Comparison of ENCODE assay signal across 8 mouse cellular contexts in the genomic region with DNA sequence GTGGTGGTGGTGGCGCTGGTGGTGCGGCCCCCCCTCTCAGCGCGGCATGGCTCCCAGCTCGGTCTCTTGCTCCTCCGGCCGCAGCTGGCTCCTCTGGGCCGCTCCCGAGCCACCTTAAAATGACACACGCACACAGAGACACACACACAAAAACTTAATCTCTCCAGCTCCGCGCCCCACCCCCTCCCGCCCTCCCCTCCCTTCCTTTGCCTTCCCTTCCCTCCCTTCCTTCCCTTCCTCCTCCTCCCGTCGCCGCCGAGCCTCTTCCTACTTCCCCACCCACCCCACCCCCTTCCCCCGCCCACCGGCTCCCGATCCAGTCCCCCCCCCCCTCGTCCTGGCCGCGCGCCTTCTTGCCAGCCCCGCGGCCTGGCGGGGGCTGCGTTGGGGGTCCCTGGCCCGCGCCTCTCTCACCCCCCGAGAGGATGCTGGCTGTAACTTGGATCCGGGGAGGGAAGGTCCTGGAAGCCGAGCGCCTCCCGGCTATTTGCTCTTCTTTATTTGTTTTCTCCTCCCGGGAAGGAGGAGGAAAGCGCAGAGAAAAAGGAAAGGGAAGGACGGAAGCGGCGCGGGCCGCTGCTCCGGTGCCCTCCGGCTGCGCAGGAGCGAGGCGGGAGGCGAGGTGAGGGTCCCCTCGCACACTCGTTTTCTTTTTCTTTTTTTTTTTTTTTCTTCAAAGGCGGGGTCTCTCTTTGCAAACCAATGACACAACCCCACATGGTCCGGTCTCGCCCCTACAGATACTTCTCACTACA. TPM values are rescaled to one million over a fixed set of nuclear protein-coding genes. Genes with fewer than 3 reads are reported as not detected.
DNase-seq lines count a peak whose midpoint lies in the region; ATAC-seq and TF ChIP-seq lines count a peak whose summit lies in the region.

A gene (minus strand): TSS at position 107 of the 755 bp plus-strand sequence.

- no peaks in the 10 kb centered on the region for H3K36me3 ChIP-seq in embryonic facial prominence, embryonic 11.5 days (replicated peaks; ENCODE audit: control insufficient read depth, insufficient read depth, low read depth, low read length)
- no peaks in the 10 kb centered on the region for H3K36me3 ChIP-seq in heart, embryonic 10.5 days
- no peaks in the 10 kb centered on the region for H3K36me3 ChIP-seq in kidney, embryonic 16.5 days (ENCODE audit: insufficient read depth, low read length)
- H3K36me3 ChIP-seq in liver, embryonic 11.5 days (ENCODE audit: control insufficient read depth, insufficient read depth, low read length): no peaks in the 10 kb centered on the region
- no peaks in the 10 kb centered on the region for H3K36me3 ChIP-seq in midbrain, postnatal 0 days (ENCODE audit: insufficient read depth, low read length)

- no peaks in the 10 kb centered on the region for H3K27me3 ChIP-seq in embryonic facial prominence, embryonic 11.5 days (ENCODE audit: control insufficient read depth, insufficient read depth, low read length)
- H3K27me3 ChIP-seq in heart, embryonic 10.5 days (ENCODE audit: insufficient read depth, poor library complexity, severe bottlenecking): no peaks in the 10 kb centered on the region; the same call in 1 of the 2 replicates
- no peaks in the 10 kb centered on the region for H3K27me3 ChIP-seq in kidney, embryonic 16.5 days (ENCODE audit: insufficient read depth, low read length)
- H3K27me3 ChIP-seq in liver, embryonic 11.5 days (replicated peaks; ENCODE audit: control insufficient read depth, insufficient read depth, low read length): peaks cover 2% of the 10 kb centered on the region; the same call in 1 of the 2 replicates
- peaks cover 7% of the 10 kb centered on the region for H3K27me3 ChIP-seq in midbrain, postnatal 0 days (ENCODE audit: insufficient read depth, low read length)

- H3K4me3 ChIP-seq in embryonic facial prominence, embryonic 11.5 days (ENCODE audit: low read depth, low read length): peak within 1 kb of the TSS; percentile 95
- H3K4me3 ChIP-seq in heart, embryonic 10.5 days: peak within 1 kb of the TSS; percentile 98
- peak within 1 kb of the TSS; percentile 96 for H3K4me3 ChIP-seq in kidney, embryonic 16.5 days (ENCODE audit: low read length)
- H3K4me3 ChIP-seq in liver, embryonic 11.5 days (ENCODE audit: low read depth, low read length): peak within 1 kb of the TSS; percentile 88
- peak within 1 kb of the TSS; percentile 89 for H3K4me3 ChIP-seq in midbrain, postnatal 0 days (ENCODE audit: low read depth, low read length)

- peak within 1 kb of the TSS; percentile 92 for H3K4me2 ChIP-seq in embryonic facial prominence, embryonic 11.5 days (ENCODE audit: low read depth, low read length)
- H3K4me2 ChIP-seq in kidney, embryonic 16.5 days (replicated peaks; ENCODE audit: low read depth, low read length): peak within 1 kb of the TSS; percentile 95
- peak within 1 kb of the TSS; percentile 84 for H3K4me2 ChIP-seq in liver, embryonic 11.5 days
- peak within 1 kb of the TSS; percentile 90 for H3K4me2 ChIP-seq in midbrain, postnatal 0 days (ENCODE audit: low read depth, low read length, poor library complexity, severe bottlenecking)

- 0 out of 2 replicates have a peak, but pooled peaks cover 3% of the 10 kb centered on the region for H3K4me1 ChIP-seq in embryonic facial prominence, embryonic 11.5 days (ENCODE audit: control insufficient read depth, insufficient read depth, low read length)
- peaks cover 30% of the 10 kb centered on the region for H3K4me1 ChIP-seq in heart, embryonic 10.5 days
- H3K4me1 ChIP-seq in kidney, embryonic 16.5 days (ENCODE audit: insufficient read depth, low read length): peaks cover 37% of the 10 kb centered on the region
- H3K4me1 ChIP-seq in liver, embryonic 11.5 days (replicated peaks; ENCODE audit: control insufficient read depth, insufficient read depth, low read length): peaks cover 8% of the 10 kb centered on the region
- H3K4me1 ChIP-seq in midbrain, postnatal 0 days (ENCODE audit: insufficient read depth, low read length): peaks cover 7% of the 10 kb centered on the region; the same call in 1 of the 2 replicates

- H3K9ac ChIP-seq in embryonic facial prominence, embryonic 11.5 days (replicated peaks; ENCODE audit: low read length): peak within 1 kb of the TSS; percentile 98
- peak within 1 kb of the TSS; percentile 99 for H3K9ac ChIP-seq in kidney, embryonic 16.5 days (replicated peaks; ENCODE audit: low read length)
- H3K9ac ChIP-seq in liver, embryonic 11.5 days (ENCODE audit: low read depth, low read length): peak within 1 kb of the TSS; percentile 89
- peak within 1 kb of the TSS; percentile 77 for H3K9ac ChIP-seq in midbrain, postnatal 0 days (replicated peaks; ENCODE audit: low read length, poor library complexity, severe bottlenecking)

- no peaks in the 10 kb centered on the region for H3K9me3 ChIP-seq in embryonic facial prominence, embryonic 11.5 days (replicated peaks; ENCODE audit: control insufficient read depth, low read length)
- no peaks in the 10 kb centered on the region for H3K9me3 ChIP-seq in heart, embryonic 10.5 days
- no peaks in the 10 kb centered on the region for H3K9me3 ChIP-seq in kidney, embryonic 16.5 days (ENCODE audit: low read length)
- H3K9me3 ChIP-seq in liver, embryonic 11.5 days (ENCODE audit: control insufficient read depth, low read length): no peaks in the 10 kb centered on the region
- no peaks in the 10 kb centered on the region for H3K9me3 ChIP-seq in midbrain, postnatal 0 days (ENCODE audit: low read length)

- peak within 1 kb of the TSS; percentile 99 for H3K27ac ChIP-seq in embryonic facial prominence, embryonic 11.5 days (replicated peaks; ENCODE audit: low read depth, low read length)
- H3K27ac ChIP-seq in heart, embryonic 10.5 days: peak within 1 kb of the TSS; percentile 99
- peak within 1 kb of the TSS; percentile 98 for H3K27ac ChIP-seq in kidney, embryonic 16.5 days (ENCODE audit: low read length)
- peak within 1 kb of the TSS; percentile 86 for H3K27ac ChIP-seq in liver, embryonic 11.5 days (ENCODE audit: low read depth, low read length)
- peak within 1 kb of the TSS; percentile 86 for H3K27ac ChIP-seq in midbrain, postnatal 0 days (ENCODE audit: low read depth, low read length)

- peak; percentile 82 for DNase-seq in 3134 (ENCODE audit: extremely low read depth, insufficient read length, low spot score)
- peak; percentile 63 for DNase-seq in adrenal gland, adult 8-10 months
- DNase-seq in embryonic facial prominence, embryonic 11.5 days (ENCODE audit: low spot score): peak; percentile 82
- DNase-seq in heart, embryonic 10.5 days (ENCODE audit: low spot score): peak; percentile 90
- peak; percentile 83 for DNase-seq in liver, embryonic 11.5 days (ENCODE audit: low spot score)
- peak; percentile 82 for DNase-seq in midbrain, postnatal 0 days (ENCODE audit: low spot score)
- DNase-seq in urinary bladder, adult 2 months (ENCODE audit: low spot score): peak; percentile 63

- under 1% methylated on average over 37 of the region's 53 CpGs for WGBS in embryonic facial prominence, embryonic 11.5 days
- 2% methylated on average over 36 of the region's 53 CpGs for WGBS in heart, embryonic 10.5 days
- WGBS in kidney, embryonic 16.5 days: under 1% methylated on average over 35 of the region's 53 CpGs
- under 1% methylated on average over 36 of the region's 53 CpGs for WGBS in liver, embryonic 11.5 days
- under 1% methylated on average over 34 of the region's 53 CpGs for WGBS in midbrain, postnatal 0 days

- ATAC-seq in embryonic facial prominence, embryonic 11.5 days (replicated peaks; ENCODE audit: insufficient number of reproducible peaks, low FRiP score, low TSS enrichment, low read depth): peak; percentile 69
- peak; percentile 82 for ATAC-seq in kidney, embryonic 16.5 days (ENCODE audit: low FRiP score, low TSS enrichment)
- peak; percentile 50 for ATAC-seq in liver, embryonic 11.5 days (replicated peaks; ENCODE audit: low FRiP score)
- peak; percentile 44 for ATAC-seq in midbrain, postnatal 0 days (ENCODE audit: low FRiP score)

- TF ChIP-seq CTCF in midbrain, postnatal 0 days (IDR thresholded peaks at IDR 0.05): no peak

RNA-seq across cellular contexts. Expression of the gene that starts here (rescaled TPM):
- total RNA-seq in adrenal gland, adult 8-10 months (2022): 100 to 1,000 TPM; 193 to 471 (median 262) TPM
- polyA plus RNA-seq in embryonic facial prominence, embryonic 11.5 days (2014; fragmentation: Nextera tagmentation; extraction: Ambion mirVana): 75.6 and 87.9 TPM in 2 replicates
- polyA plus RNA-seq in heart, embryonic 10.5 days (2016; fragmentation: Nextera tagmentation; extraction: Ambion mirVana): 23.6 and 46.6 TPM in 2 replicates
- 115 and 118 TPM in 2 replicates for polyA plus RNA-seq in kidney, embryonic 16.5 days (2015; fragmentation: Nextera tagmentation; extraction: Ambion mirVana)
- polyA plus RNA-seq in liver, embryonic 11.5 days (2014; fragmentation: Nextera tagmentation; extraction: Ambion mirVana): 30.0 and 32.6 TPM in 2 replicates
- total RNA-seq in midbrain, postnatal 0 days (2014; rRNA removed): 32.6 and 37.2 TPM in 2 replicates
- polyA plus RNA-seq in midbrain, postnatal 0 days (2015; fragmentation: Nextera tagmentation; extraction: Ambion mirVana): 10.7 and 12.1 TPM in 2 replicates
- polyA plus RNA-seq in urinary bladder, adult 2 months (2012; rRNA removed): 80.2 and 89.9 TPM in 2 replicates

Comparison
In these comparisons a context has a peak if more than half of its experiments do, and no peak if none do; other contexts are left out.
1. Peak in every context shown above with its lines: DNase-seq, ATAC-seq, H3K4me3 ChIP-seq and H3K27ac ChIP-seq.